Mouse (Mus musculus) spleen, adult 18-20 months (tissue): ENCODE measurements around the gene Nt5c1a.
"Not testable (repeated sequence)": the region's sequence is repeated elsewhere in the genome, so short reads cannot be mapped to it uniquely, and the experiment has no call there.

Source experiments
- DNase-seq, 2 experiments: peaks; one replicate each; pipeline ENCODE4 v3.0.0; 2022; ENCODE audit warnings: mixed read lengths in 2 of 2

Nt5c1a gene

GRCm38 (mm10) chr4:123201186-123202093, at the start of gene Nt5c1a:
TSS of gene Nt5c1a (plus strand) at chr4:123201504.
- no peak for DNase-seq

GRCm38 (mm10) chr4:123152003-123152402, 49.3 kb upstream of the Nt5c1a start:
- DNase-seq: no peak

- DNase-seq: no peak
Measured at GRCm38 (mm10) chr4:123152976-123153375, 48.3 kb upstream of the Nt5c1a start.

- DNase-seq: no peak
Measured at GRCm38 (mm10) chr4:123155004-123155403, 46.3 kb upstream of the Nt5c1a start.

- no peak for DNase-seq
Measured at GRCm38 (mm10) chr4:123155427-123155826, 45.9 kb upstream of the Nt5c1a start.

- no peak for DNase-seq
Measured at GRCm38 (mm10) chr4:123155840-123156239, 45.5 kb upstream of the Nt5c1a start.

- DNase-seq: no peak
Measured at GRCm38 (mm10) chr4:123160571-123160970, 40.7 kb upstream of the Nt5c1a start.

- DNase-seq: not testable (repeated sequence)
Measured at GRCm38 (mm10) chr4:123161251-123161650, 40.1 kb upstream of the Nt5c1a start.

GRCm38 (mm10) chr4:123162305-123162917, 38.9 kb upstream of the Nt5c1a start:
- DNase-seq: no peak

GRCm38 (mm10) chr4:123164157-123164556, 37.1 kb upstream of the Nt5c1a start:
- DNase-seq: no peak

GRCm38 (mm10) chr4:123171811-123172210, 29.5 kb upstream of the Nt5c1a start:
- no peak for DNase-seq

- peak in 1 of 2 experiments; percentile 2 for DNase-seq
Measured at GRCm38 (mm10) chr4:123182328-123183238, 18.7 kb upstream of the Nt5c1a start, which contains the start of gene Hpcal4. TSS of gene Hpcal4 (plus strand) at chr4:123183227.

- peak; percentile 14 to 25 for DNase-seq
Measured at GRCm38 (mm10) chr4:123183239-123184056, 17.9 kb upstream of the Nt5c1a start.

- no peak for DNase-seq
Measured at GRCm38 (mm10) chr4:123184816-123185215, 16.5 kb upstream of the Nt5c1a start.

GRCm38 (mm10) chr4:123192336-123192735, 9.0 kb upstream of the Nt5c1a start:
- no peak for DNase-seq

- no peak for DNase-seq
Measured at GRCm38 (mm10) chr4:123193791-123194190, 7.5 kb upstream of the Nt5c1a start.

GRCm38 (mm10) chr4:123196695-123197094, 4.6 kb upstream of the Nt5c1a start:
- no peak for DNase-seq

GRCm38 (mm10) chr4:123200771-123201185, 526 bp upstream of the Nt5c1a start:
- peak in 1 of 2 experiments; percentile 46 for DNase-seq

GRCm38 (mm10) chr4:123202094-123202420, 753 bp downstream of the Nt5c1a start:
- DNase-seq: no peak

GRCm38 (mm10) chr4:123207337-123207736, 6.0 kb downstream of the Nt5c1a start:
- DNase-seq: no peak

- DNase-seq: no peak
Measured at GRCm38 (mm10) chr4:123210996-123211395, 9.7 kb downstream of the Nt5c1a start.

GRCm38 (mm10) chr4:123211453-123211852, 10.1 kb downstream of the Nt5c1a start:
- no peak for DNase-seq
